Mouse (Mus musculus) olfactory bulb, adult 2 months (tissue): Measurements from ENCODE around the gene Dnah5. TPM values are rescaled to one million over a fixed set of nuclear protein-coding genes. Genes with fewer than 3 reads are reported as not detected.

Experiments
- H3K27ac ChIP-seq: fragments of 200-500 bp; 2 replicates; pipeline ENCODE4 v1.5.1; 2012; ENCODE audit warnings: low read depth, low read length; ENCODE audit not compliant: insufficient read depth
- H3K4me1 ChIP-seq: fragments of 200-500 bp; 2 replicates; pipeline ENCODE4 v1.6.1; 2012; ENCODE audit warnings: low read length; ENCODE audit not compliant: control insufficient read depth, insufficient read depth
- H3K4me3 ChIP-seq: fragments of 200-500 bp; 2 replicates; pipeline ENCODE4 v1.5.1; 2012; ENCODE audit warnings: mild to moderate bottlenecking, low read depth, low read length, moderate library complexity; ENCODE audit not compliant: insufficient read depth
- CTCF ChIP-seq: fragments of 200-500 bp; IDR thresholded peaks from 2 replicates; pipeline ENCODE4 v1.5.1; 2012; ENCODE audit warnings: low read depth, mild to moderate bottlenecking, low read length, moderate library complexity; ENCODE audit not compliant: insufficient read depth
- POLR2A ChIP-seq: fragments of 200-500 bp; IDR thresholded peaks from 2 replicates; pipeline ENCODE4 v1.6.1; 2012; ENCODE audit warnings: mild to moderate bottlenecking, low read depth, low read length, moderate library complexity; ENCODE audit not compliant: insufficient read depth
- WGBS: fragments of 180-500 bp; shearing (Covaris S2); methylation state at CpG from one replicate; pipeline ENCODE4 v1.1.7; 2018; 5-methylcytosine and 5-hydroxymethylcytosine counted together
- polyA plus RNA-seq: library from polyadenylated mRNA; stranded (reverse); fragments of >200 nt; gene quantifications from 2 replicates; pipeline ENCODE4 v1.2.4, GENCODE M21; 2012; ENCODE audit warnings: low replicate concordance; ENCODE audit not compliant: missing spikeins, insufficient read depth, insufficient read length

The Dnah5 gene
- polyA plus RNA-seq, 1 experiment = not detected

DNA sequence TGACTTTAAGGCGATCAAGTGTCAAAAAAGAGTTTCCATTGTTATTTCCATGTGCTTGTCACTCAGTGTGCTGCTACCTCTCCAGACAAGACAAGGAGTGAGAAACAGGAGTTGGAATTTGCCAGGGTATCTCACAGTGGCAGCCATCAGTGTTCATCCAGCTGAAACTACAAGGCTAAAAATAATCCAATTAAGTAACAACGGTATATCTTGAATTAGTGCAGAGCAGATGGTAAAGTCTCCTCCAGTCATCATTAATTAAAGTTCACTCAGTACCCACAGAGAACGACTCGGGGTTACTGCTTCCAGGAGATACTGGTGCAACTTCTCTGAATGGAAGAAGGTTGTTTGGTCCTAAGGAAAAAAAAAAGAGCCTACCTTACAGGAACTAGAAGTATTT is 311.6 kb downstream of the Dnah5 start:
- TF ChIP-seq CTCF (no peak), POLR2A (no peak)
- H3K4me3 ChIP-seq = no peak overlapping the region
- H3K27ac ChIP-seq = no peak overlapping the region
- H3K4me1 ChIP-seq = no peaks in the 10 kb centered on the region
- 60% methylated on average over 4 of the region's 4 CpGs for WGBS

Other genes with a start within 250 kb of the Dnah5 start
- 76.4 TPM in 1 of 2 replicates, not detected in the other for gene Trio, start 177.9 kb upstream of the Dnah5 start, polyA plus RNA-seq